Mouse (Mus musculus) liver, embryonic 14.5 days (tissue): ENCODE results near the gene Ssbp3. TPM values are rescaled to one million over a fixed set of nuclear protein-coding genes. Genes with fewer than 3 reads are reported as not detected.

Experiments used
- ATAC-seq: fragments of 200-750 bp; cut with Nextera tagmentation; 2 replicates; pipeline ENCODE4 v1.8.0; 2017; ENCODE audit warnings: moderate number of reproducible peaks, mild to moderate bottlenecking, moderate library complexity; ENCODE audit not compliant: insufficient read depth
- DNase-seq, 3 experiments: peaks; one replicate each; pipeline ENCODE4 v3.0.0-alpha.2; 2012 to 2013; ENCODE audit warnings: low read depth in 3 of 3, low spot score in 3 of 3
- H3K27ac ChIP-seq: fragments of 300-500 bp; sonication (generic); 2 replicates; pipeline ENCODE4 v1.5.1; 2014; ENCODE audit warnings: moderate library complexity, mild to moderate bottlenecking, control low read depth, inconsistent platforms
- H3K27me3 ChIP-seq: fragments of 300-500 bp; sonication (generic); 2 replicates; pipeline ENCODE4 v1.6.1; 2014; ENCODE audit warnings: mild to moderate bottlenecking, low read length, moderate library complexity; ENCODE audit not compliant: control insufficient read depth, insufficient read depth
- H3K36me3 ChIP-seq: fragments of 300-500 bp; sonication (generic); replicated peaks from 2 replicates; pipeline ENCODE4 v1.6.1; 2014; ENCODE audit warnings: low read depth; ENCODE audit not compliant: control insufficient read depth, insufficient read depth
- H3K4me1 ChIP-seq, 2 experiments: fragments of 200-500 bp in 1 of 2; fragments of 300-500 bp in 1 of 2; sonication (generic) in 1 of 2; replicated peaks; 2 replicates each; pipeline ENCODE4 v1.6.1; 2012 to 2014; ENCODE audit warnings: antibody characterized with exemption in 1 of 2, inconsistent platforms in 1 of 2, low read length in 1 of 2; ENCODE audit not compliant: control insufficient read depth in 2 of 2, insufficient read depth in 2 of 2
- H3K4me2 ChIP-seq: fragments of 300-500 bp; sonication (generic); 2 replicates; pipeline ENCODE4 v1.6.1; 2014; ENCODE audit warnings: low read depth, mild to moderate bottlenecking, control low read depth, moderate library complexity
- H3K4me3 ChIP-seq, 2 experiments: fragments of 200-500 bp in 1 of 2; fragments of 300-500 bp in 1 of 2; sonication (generic) in 1 of 2; 2 replicates each; pipeline ENCODE4 v1.5.1; 2012 to 2014; ENCODE audit warnings: low read depth in 2 of 2, low read length in 2 of 2, mild to moderate bottlenecking in 2 of 2, control low read depth in 1 of 2, inconsistent platforms in 1 of 2, moderate library complexity in 1 of 2; ENCODE audit not compliant: insufficient read depth in 1 of 2
- H3K9ac ChIP-seq: fragments of 300-500 bp; sonication (generic); replicated peaks from 2 replicates; pipeline ENCODE4 v1.6.1; 2014; ENCODE audit warnings: mild to moderate bottlenecking, control low read depth, moderate library complexity
- H3K9me3 ChIP-seq: fragments of 300-500 bp; sonication (generic); 2 replicates; pipeline ENCODE4 v1.6.1; 2016; ENCODE audit warnings: low read length, mixed read lengths; ENCODE audit not compliant: control insufficient read depth
- CTCF ChIP-seq: IDR thresholded peaks from 2 replicates; pipeline ENCODE4 v1.5.1; 2016; ENCODE audit warnings: antibody characterized with exemption, low read depth, control low read depth
- EP300 ChIP-seq: IDR thresholded peaks from 2 replicates; pipeline ENCODE4 v1.6.1; 2016; ENCODE audit warnings: antibody characterized with exemption, low read depth
- WGBS: fragments of 180-500 bp; shearing (Covaris S2); extraction: QIAGEN DNeasy Blood & Tissue Kit; methylation state at CpG from one replicate; pipeline ENCODE4 v1.1.7; 2014; ENCODE audit not compliant: insufficient replicate concordance; 5-methylcytosine and 5-hydroxymethylcytosine counted together
- polyA plus RNA-seq, 2 experiments: library from polyadenylated mRNA; depleted of rRNA in 1 of 2; stranded (reverse) in 1 of 2; unstranded in 1 of 2; fragments of >200 nt; fragmentation: Nextera tagmentation in 1 of 2; extraction: Ambion mirVana in 1 of 2; gene quantifications; 2 replicates each; pipeline versions ENCODE4 v1.2.1 to v1.2.3; 2012 to 2014

The Ssbp3 gene
- polyA plus RNA-seq, 2 experiments, result 33.0 to 52.1 TPM

- no peak for DNase-seq
- TF ChIP-seq EP300 (no peak), CTCF (no peak)
- Histone ChIP-seq H3K27me3 (no peaks in the 10 kb centered on the region), H3K9ac (no peak overlapping the region), H3K27ac (no peak overlapping the region), H3K36me3 (no peaks in the 10 kb centered on the region; the same call in 1 of the 2 replicates), H3K9me3 (no peaks in the 10 kb centered on the region), H3K4me2 (no peak overlapping the region), H3K4me3 (no peak overlapping the region), H3K4me1 (peaks cover 0 to 31% of the 10 kb centered on the region in 2 experiments; a peak in 3 of 4 replicates)
- ATAC-seq, result no peak
Measured at GRCm38 (mm10) chr4:106941475-106941874, 31.0 kb downstream of the Ssbp3 start.

GRCm38 (mm10) chr4:106942491-106942890 lies 32.0 kb downstream of the Ssbp3 start:
- H3K4me2 ChIP-seq, result no peak overlapping the region
- no peak overlapping the region for H3K4me3 ChIP-seq
- H3K9me3 ChIP-seq, result no peaks in the 10 kb centered on the region
- DNase-seq (no peak), ATAC-seq (no peak)
- H3K27ac ChIP-seq, result no peak overlapping the region
- H3K4me1 ChIP-seq, result peaks cover 0 to 28% of the 10 kb centered on the region in 2 experiments; a peak in 3 of 4 replicates
- no peaks in the 10 kb centered on the region for H3K27me3 ChIP-seq
- TF ChIP-seq CTCF (no peak), EP300 (no peak)
- no peaks in the 10 kb centered on the region; the same call in 1 of the 2 replicates for H3K36me3 ChIP-seq
- WGBS, result 85% methylated on average over 4 of the region's 4 CpGs
- H3K9ac ChIP-seq, result no peak overlapping the region

GRCm38 (mm10) chr4:106943627-106944026 lies 33.1 kb downstream of the Ssbp3 start:
- no peaks in the 10 kb centered on the region; the same call in 1 of the 2 replicates for H3K36me3 ChIP-seq

GRCm38 (mm10) chr4:106944898-106945297 lies 34.4 kb downstream of the Ssbp3 start:
- DNase-seq (no peak), ATAC-seq (no peak)
- WGBS, result 57% methylated on average over 3 of the region's 3 CpGs
- no peaks in the 10 kb centered on the region for H3K9me3 ChIP-seq
- no peak overlapping the region for H3K9ac ChIP-seq
- no peak for TF ChIP-seq EP300
- no peak for TF ChIP-seq CTCF
- H3K27ac ChIP-seq, result no peak overlapping the region
- no peaks in the 10 kb centered on the region; the same call in 1 of the 2 replicates for H3K36me3 ChIP-seq
- no peak overlapping the region for H3K4me3 ChIP-seq
- H3K4me2 ChIP-seq, result no peak overlapping the region
- H3K27me3 ChIP-seq, result no peaks in the 10 kb centered on the region
- H3K4me1 ChIP-seq, result peaks cover 0 to 24% of the 10 kb centered on the region in 2 experiments

More at GRCm38 (mm10) chr4:106943627-106944026, 33.1 kb downstream of the Ssbp3 start:
- peaks cover 0 to 24% of the 10 kb centered on the region in 2 experiments; a peak in 3 of 4 replicates for H3K4me1 ChIP-seq
- H3K27ac ChIP-seq, result no peak overlapping the region
- H3K9me3 ChIP-seq, result no peaks in the 10 kb centered on the region
- no peak overlapping the region for H3K9ac ChIP-seq
- 76% methylated on average over 2 of the region's 2 CpGs for WGBS
- DNase-seq (no peak), ATAC-seq (no peak)
- H3K27me3 ChIP-seq, result no peaks in the 10 kb centered on the region
- no peak overlapping the region for H3K4me2 ChIP-seq
- TF ChIP-seq CTCF (no peak), EP300 (no peak)
- no peak overlapping the region for H3K4me3 ChIP-seq

- 63% methylated on average over 3 of the region's 3 CpGs for WGBS
- Histone ChIP-seq H3K36me3 (no peaks in the 10 kb centered on the region; the same call in 1 of the 2 replicates), H3K9ac (no peak overlapping the region), H3K27me3 (no peaks in the 10 kb centered on the region), H3K4me3 (no peak overlapping the region), H3K4me2 (no peak overlapping the region), H3K4me1 (peaks cover 0 to 16% of the 10 kb centered on the region in 2 experiments), H3K27ac (no peak overlapping the region), H3K9me3 (no peaks in the 10 kb centered on the region)
- DNase-seq (no peak), ATAC-seq (no peak)
- TF ChIP-seq CTCF (no peak), EP300 (no peak)
Measured at GRCm38 (mm10) chr4:106947741-106948140, 37.2 kb downstream of the Ssbp3 start.
